Mouse (Mus musculus) lung, embryonic 16.5 days (tissue): ENCODE results near the gene Rassf4. TPM values are rescaled to one million over a fixed set of nuclear protein-coding genes. Genes with fewer than 3 reads are reported as not detected.
"Not testable (repeated sequence)": the region's sequence is repeated elsewhere in the genome, so short reads cannot be mapped to it uniquely, and the experiment has no call there.

Experiments used
- ATAC-seq: fragments of 200-750 bp; cut with Nextera tagmentation; 2 replicates; pipeline ENCODE4 v1.8.0; 2017; ENCODE audit warnings: low read depth, mild to moderate bottlenecking, moderate library complexity
- H3K27ac ChIP-seq: fragments of 300-500 bp; sonication (generic); 2 replicates; pipeline ENCODE4 v1.5.1; 2014; ENCODE audit warnings: mild to moderate bottlenecking, control low read depth, low read length
- H3K27me3 ChIP-seq: fragments of 300-500 bp; sonication (generic); 2 replicates; pipeline ENCODE4 v1.6.1; 2014; ENCODE audit warnings: low read depth, low read length, mixed read lengths; ENCODE audit not compliant: control insufficient read depth, insufficient read depth
- H3K36me3 ChIP-seq: fragments of 300-500 bp; sonication (generic); 2 replicates; pipeline ENCODE4 v1.6.1; 2014; ENCODE audit warnings: low read length; ENCODE audit not compliant: control insufficient read depth, insufficient read depth
- H3K4me1 ChIP-seq: fragments of 300-500 bp; sonication (generic); replicated peaks from 2 replicates; pipeline ENCODE4 v1.6.1; 2014; ENCODE audit warnings: low read length, mixed read lengths; ENCODE audit not compliant: control insufficient read depth, insufficient read depth
- H3K4me2 ChIP-seq: fragments of 300-500 bp; sonication (generic); 2 replicates; pipeline ENCODE4 v1.6.1; 2014; ENCODE audit warnings: low read depth, low read length, control low read depth
- H3K4me3 ChIP-seq: fragments of 300-500 bp; sonication (generic); 2 replicates; pipeline ENCODE4 v1.5.1; 2014; ENCODE audit warnings: mild to moderate bottlenecking, low read length, control low read depth
- H3K9ac ChIP-seq: fragments of 300-500 bp; sonication (generic); 2 replicates; pipeline ENCODE4 v1.6.1; 2014; ENCODE audit warnings: low read length, control low read depth
- H3K9me3 ChIP-seq: fragments of 300-500 bp; sonication (generic); 2 replicates; pipeline ENCODE4 v1.6.1; 2016; ENCODE audit warnings: low read length; ENCODE audit not compliant: control insufficient read depth
- WGBS: fragments of 180-500 bp; shearing (Covaris S2); extraction: QIAGEN DNeasy Blood & Tissue Kit; methylation state at CpG from one replicate; pipeline ENCODE4 v1.1.7; 2014; 5-methylcytosine and 5-hydroxymethylcytosine counted together
- microRNA-seq: library from miRNA; unstranded; fragments of <30 nt; microRNA quantifications from one replicate; pipeline ENCODE4, GENCODE M21; 2016
- polyA plus RNA-seq: library from polyadenylated mRNA; unstranded; fragments of >200 nt; fragmentation: Nextera tagmentation; extraction: Ambion mirVana; gene quantifications from 2 replicates; pipeline ENCODE4 v1.2.1, GENCODE M21; 2015

Gene Rassf4
- polyA plus RNA-seq, 1 experiment from 2014 or later: 6.8 TPM

DNA sequence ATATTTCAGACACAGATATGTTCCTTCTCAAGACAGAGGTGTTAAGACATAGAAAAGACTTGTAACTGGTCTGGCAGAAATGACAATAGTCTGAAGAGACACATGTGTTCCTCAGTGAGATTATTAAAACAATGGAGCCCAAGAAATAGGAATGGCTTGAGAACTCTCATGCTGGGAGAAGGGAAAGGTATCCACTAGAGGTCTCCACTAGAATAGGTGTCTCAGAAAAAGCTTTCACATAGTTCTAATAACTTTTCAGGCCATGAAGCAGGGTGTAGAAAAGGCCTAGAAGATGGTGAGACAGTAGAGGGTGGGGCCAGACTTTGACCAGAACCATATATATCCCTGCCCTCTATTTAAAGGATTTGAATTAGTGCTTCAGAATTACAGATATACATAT is 55.7 kb downstream of the Rassf4 start:
- Histone ChIP-seq H3K9me3 (no peaks in the 10 kb centered on the region), H3K4me3 (no peak overlapping the region), H3K9ac (no peak overlapping the region), H3K4me2 (no peak overlapping the region), H3K27ac (no peak overlapping the region), H3K4me1 (no peaks in the 10 kb centered on the region), H3K36me3 (no peaks in the 10 kb centered on the region), H3K27me3 (no peaks in the 10 kb centered on the region)
- ATAC-seq: no peak

DNA sequence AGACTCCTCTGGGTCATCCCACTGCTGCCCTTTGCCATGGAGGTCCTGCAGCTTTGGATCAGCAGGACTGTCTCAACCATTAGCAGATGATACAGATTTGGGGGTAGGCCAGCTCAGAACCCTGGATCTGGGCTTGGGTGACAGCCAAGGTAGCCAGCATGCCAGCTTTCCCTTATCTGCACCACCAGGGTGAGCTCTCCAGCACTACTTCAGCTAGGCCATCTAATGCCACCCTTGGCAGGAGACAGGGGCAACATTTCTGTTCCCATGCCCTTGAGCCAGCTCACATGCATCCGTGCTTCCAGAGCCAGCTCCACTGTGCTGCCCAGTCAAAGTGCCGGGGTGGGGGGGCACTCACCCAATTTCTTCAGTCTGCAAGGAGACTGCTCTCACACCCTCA is 58.0 kb downstream of the Rassf4 start:
- no peaks in the 10 kb centered on the region for H3K4me1 ChIP-seq
- no peak overlapping the region for H3K4me2 ChIP-seq
- no peak overlapping the region for H3K27ac ChIP-seq
- no peak for ATAC-seq
- H3K9me3 ChIP-seq: no peaks in the 10 kb centered on the region
- WGBS: 80% methylated on average over 2 of the region's 2 CpGs
- H3K27me3 ChIP-seq: no peaks in the 10 kb centered on the region
- no peak overlapping the region for H3K4me3 ChIP-seq
- no peak overlapping the region for H3K9ac ChIP-seq
- no peaks in the 10 kb centered on the region for H3K36me3 ChIP-seq

DNA sequence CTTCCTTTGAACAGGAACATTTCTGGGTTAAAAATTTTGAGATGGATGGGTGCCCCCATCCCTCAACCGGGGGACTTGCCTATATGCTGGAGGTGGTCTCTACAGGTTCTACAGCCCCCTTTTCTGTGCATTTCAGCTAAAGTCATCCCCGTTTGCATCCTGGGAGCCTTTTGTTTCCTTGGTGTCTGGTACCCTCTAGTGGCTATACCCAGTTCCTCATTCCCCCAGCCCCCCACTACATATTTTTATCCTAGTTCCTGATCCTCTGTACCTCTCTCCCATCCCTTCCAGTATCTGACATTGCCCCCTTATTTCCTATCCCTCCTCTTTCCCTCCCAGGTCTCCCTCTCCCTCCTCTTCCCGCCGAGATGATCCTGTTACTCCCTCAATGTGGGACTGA is 66.5 kb downstream of the Rassf4 start:
- H3K36me3 ChIP-seq: no peaks in the 10 kb centered on the region
- 35% methylated on average over 4 of the region's 4 CpGs for WGBS
- no peak overlapping the region for H3K4me2 ChIP-seq
- no peak overlapping the region for H3K27ac ChIP-seq
- H3K4me3 ChIP-seq: no peak overlapping the region
- H3K9ac ChIP-seq: no peak overlapping the region
- no peaks in the 10 kb centered on the region for H3K27me3 ChIP-seq
- no peaks in the 10 kb centered on the region for H3K9me3 ChIP-seq
- no peaks in the 10 kb centered on the region for H3K4me1 ChIP-seq
- ATAC-seq: no peak

DNA sequence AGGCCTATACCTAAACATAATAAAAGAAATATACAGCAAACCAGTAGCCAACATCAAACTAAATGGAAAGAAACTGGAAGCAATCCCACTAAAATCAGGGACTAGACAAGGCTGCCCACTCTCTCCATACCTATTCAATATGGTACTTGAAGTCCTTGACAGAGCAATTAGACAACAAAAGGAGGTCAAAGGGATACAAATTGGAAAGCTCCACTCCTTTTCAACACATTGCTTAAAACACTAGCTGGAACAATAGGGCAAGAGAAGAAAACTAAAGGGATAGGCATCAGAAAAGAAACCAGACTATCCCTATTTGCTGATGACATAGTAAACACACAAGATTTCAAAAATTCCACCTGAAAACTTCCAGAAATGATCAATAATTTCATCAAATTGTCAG is 72.8 kb downstream of the Rassf4 start:
- not testable (repeated sequence) for H3K4me2 ChIP-seq, ATAC-seq, H3K27ac ChIP-seq, H3K27me3 ChIP-seq, H3K4me1 ChIP-seq, H3K9ac ChIP-seq, H3K36me3 ChIP-seq, H3K9me3 ChIP-seq, H3K4me3 ChIP-seq

DNA sequence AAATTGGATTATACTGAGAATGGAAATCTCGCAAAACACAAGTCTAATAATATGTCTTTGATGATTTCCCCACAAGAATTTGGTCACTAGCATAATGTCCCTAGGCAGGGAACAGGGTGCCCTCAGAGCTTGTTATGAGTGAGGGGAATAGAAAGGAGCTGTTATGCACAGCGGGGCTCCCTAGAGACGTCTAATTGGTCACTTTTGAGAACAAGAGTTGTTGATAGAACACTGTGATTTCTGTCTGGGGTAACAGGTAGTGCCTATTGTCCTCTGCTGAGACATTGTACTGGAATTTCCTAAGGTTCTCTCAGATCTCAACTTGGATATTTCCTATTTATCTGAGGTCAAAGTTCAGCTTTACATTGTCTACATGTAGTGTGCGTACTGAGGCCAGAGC is 89.7 kb downstream of the Rassf4 start, which contains the start of gene Olfr215:
Olfr215 (minus strand) TSS at position 101 of the 400 bp plus-strand sequence.
- Histone ChIP-seq H3K27me3 (no peaks in the 10 kb centered on the region), H3K36me3 (no peaks in the 10 kb centered on the region), H3K4me2 (no peak within 1 kb of the TSS), H3K4me3 (no peak within 1 kb of the TSS), H3K9ac (no peak within 1 kb of the TSS), H3K27ac (no peak within 1 kb of the TSS), H3K4me1 (no peaks in the 10 kb centered on the region), H3K9me3 (no peaks in the 10 kb centered on the region)
- WGBS: 66% methylated on average over 4 of the region's 4 CpGs
- ATAC-seq: no peak

Small RNA genes lying within 50 kb of the gene (microRNA-seq; reads per million reads assigned to microRNA genes)
- gene Mir7043: not detected

Other genes with a start within 250 kb of the Rassf4 start
- gene Alox5, start 212.8 kb downstream of the Rassf4 start, polyA plus RNA-seq: 0.93 and 1.4 TPM in 2 replicates
- gene Olfr211, start 184.9 kb downstream of the Rassf4 start, polyA plus RNA-seq: not detected in 2 replicates
- gene Olfr212, start 167.4 kb downstream of the Rassf4 start, polyA plus RNA-seq: not detected in 2 replicates
- gene Olfr213, start 135.5 kb downstream of the Rassf4 start, polyA plus RNA-seq: not detected in 2 replicates
- 0.45 and 0.89 TPM in 2 replicates for gene Gm5580, start 122.8 kb downstream of the Rassf4 start, polyA plus RNA-seq
- gene Olfr214, start 119.7 kb downstream of the Rassf4 start, polyA plus RNA-seq: not detected in 2 replicates
- not detected in 2 replicates for gene Olfr215, start 89.8 kb downstream of the Rassf4 start, polyA plus RNA-seq
- gene Zfp422, start 45.0 kb downstream of the Rassf4 start, polyA plus RNA-seq: 146 and 148 TPM in 2 replicates
- gene Depp1, start 23.3 kb downstream of the Rassf4 start, polyA plus RNA-seq: 45.0 and 61.1 TPM in 2 replicates
- gene Tmem72, start 43.0 kb upstream of the Rassf4 start, polyA plus RNA-seq: 0.05 and 0.06 TPM in 2 replicates